8 mouse cellular contexts compared by ENCODE assay signal in the genomic region with DNA sequence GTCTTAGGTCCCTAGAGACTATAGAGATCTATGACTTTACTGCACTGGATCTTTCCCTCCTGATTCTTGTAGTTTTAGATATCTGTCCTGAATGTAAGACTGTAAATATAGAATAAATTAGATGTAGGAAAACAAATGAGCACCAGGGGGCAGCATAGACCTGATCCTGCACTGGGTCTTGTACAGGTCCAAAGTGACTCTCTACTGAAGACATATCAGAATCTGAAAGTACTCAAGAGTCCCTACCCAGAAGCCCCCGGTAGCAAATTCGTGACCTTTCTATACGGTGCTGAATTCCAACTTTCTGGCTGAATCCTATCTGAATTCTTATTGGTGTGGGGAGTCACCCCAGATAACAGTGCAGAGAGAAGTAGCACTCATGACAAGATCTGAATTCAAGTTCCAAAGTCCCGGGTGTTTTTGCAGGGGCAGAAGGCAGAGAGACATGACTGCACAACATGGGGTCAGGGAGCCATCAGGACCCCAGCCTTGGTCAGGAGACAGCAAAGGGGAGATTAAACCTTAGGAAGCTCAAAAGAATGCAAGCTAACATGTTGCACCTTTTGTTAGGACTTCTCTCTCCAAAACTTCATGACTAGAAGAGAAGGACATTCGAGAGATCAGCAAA.
DNase-seq lines count a peak whose midpoint lies in the region; ATAC-seq and TF ChIP-seq lines count a peak whose summit lies in the region.

No protein-coding gene starts in this region.

- H3K4me3 ChIP-seq in bone marrow, adult 2 months (replicated peaks; ENCODE audit: control insufficient read depth, low read depth, low read length), result no peak overlapping the region
- H3K4me3 ChIP-seq in embryonic facial prominence, embryonic 14.5 days (ENCODE audit: low read depth, low read length), result no peak overlapping the region

- no peaks in the 10 kb centered on the region for H3K4me1 ChIP-seq in bone marrow, adult 2 months (ENCODE audit: control insufficient read depth, insufficient read depth, low read length)
- H3K4me1 ChIP-seq in embryonic facial prominence, embryonic 14.5 days (ENCODE audit: control insufficient read depth, insufficient read depth, low read length), result no peaks in the 10 kb centered on the region

- 43% methylated on average over 5 of the region's 5 CpGs for WGBS in bone marrow, adult 2 months
- WGBS in embryonic facial prominence, embryonic 14.5 days, result 51% methylated on average over 5 of the region's 5 CpGs

- H3K36me3 ChIP-seq in embryonic facial prominence, embryonic 14.5 days (ENCODE audit: control insufficient read depth, insufficient read depth, low read length), result no peaks in the 10 kb centered on the region

- TF ChIP-seq CTCF in bone marrow, adult 2 months (IDR thresholded peaks at IDR 0.05; ENCODE audit: control insufficient read depth, insufficient read depth, low read length), result 0 out of 2 replicates have a peak, but pooled peaks have one; percentile 25

- no peak overlapping the region for H3K27ac ChIP-seq in bone marrow, adult 2 months (ENCODE audit: control insufficient read depth, insufficient read depth, low read depth, low read length, poor library complexity)
- H3K27ac ChIP-seq in embryonic facial prominence, embryonic 14.5 days (replicated peaks; ENCODE audit: low read depth, low read length), result no peak overlapping the region

- H3K4me2 ChIP-seq in embryonic facial prominence, embryonic 14.5 days (ENCODE audit: low read depth, low read length), result no peak overlapping the region

- no peak overlapping the region for H3K9ac ChIP-seq in embryonic facial prominence, embryonic 14.5 days (ENCODE audit: low read depth, low read length)

- DNase-seq in ovary, postnatal 14 days (ENCODE audit: low spot score), result peak; percentile 64
- no peak for DNase-seq in ovary, postnatal 10 days (ENCODE audit: low spot score)
- DNase-seq in embryonic facial prominence, embryonic 14.5 days (ENCODE audit: low spot score), result peak; percentile 76
- DNase-seq in layer of hippocampus, adult 18-20 months (ENCODE audit: low spot score in 2 of 2), result peak; percentile 40 to 87
- peak; percentile 11 to 54 for DNase-seq in spleen, postnatal 10 days (ENCODE audit: low spot score in 2 of 2)

- H3K9me3 ChIP-seq in embryonic facial prominence, embryonic 14.5 days (ENCODE audit: control insufficient read depth, low read length), result no peaks in the 10 kb centered on the region

- TF ChIP-seq POLR2A in bone marrow, adult 2 months (IDR thresholded peaks at IDR 0.05; ENCODE audit: borderline replicate concordance, control insufficient read depth, low read depth, low read length), result no peak

- H3K27me3 ChIP-seq in embryonic facial prominence, embryonic 14.5 days (replicated peaks; ENCODE audit: control insufficient read depth, insufficient read depth, low read length), result 0 out of 2 replicates have a peak, but pooled peaks cover 4% of the 10 kb centered on the region

- peak; percentile 78 for ATAC-seq in embryonic facial prominence, embryonic 14.5 days (ENCODE audit: low read depth)
- ATAC-seq in hematopoietic stem cell, adult 5-6 weeks (replicated peaks in 1 of 2; ENCODE audit: insufficient read depth in 1 of 2, low FRiP score in 2 of 2, low TSS enrichment in 1 of 2, low read depth in 1 of 2, poor library complexity in 2 of 2, severe bottlenecking in 2 of 2), result peak; percentile 46 to 62; a peak in 2 of 4 replicates
- peak; percentile 90 for ATAC-seq in megakaryocyte progenitor cell, adult 5-6 weeks (replicated peaks; ENCODE audit: poor library complexity)
